Mouse (Mus musculus): ENCODE data around the gene Mrpl38. TPM values are rescaled to one million over a fixed set of nuclear protein-coding genes. Genes with fewer than 3 reads are reported as not detected.

The Mrpl38 gene
- total RNA-seq, 1 experiment from 2014 or later: 17.8 TPM

GRCm38 (mm10) chr11:116087194-116088130 is 51.2 kb downstream of the Mrpl38 start:
- ATAC-seq (replicated peaks in 1 of 2; ENCODE audit: insufficient read depth in 1 of 2, low FRiP score in 2 of 2, low TSS enrichment in 1 of 2, low read depth in 1 of 2, poor library complexity in 2 of 2, severe bottlenecking in 2 of 2): peak; percentile 59 to 65

DNA sequence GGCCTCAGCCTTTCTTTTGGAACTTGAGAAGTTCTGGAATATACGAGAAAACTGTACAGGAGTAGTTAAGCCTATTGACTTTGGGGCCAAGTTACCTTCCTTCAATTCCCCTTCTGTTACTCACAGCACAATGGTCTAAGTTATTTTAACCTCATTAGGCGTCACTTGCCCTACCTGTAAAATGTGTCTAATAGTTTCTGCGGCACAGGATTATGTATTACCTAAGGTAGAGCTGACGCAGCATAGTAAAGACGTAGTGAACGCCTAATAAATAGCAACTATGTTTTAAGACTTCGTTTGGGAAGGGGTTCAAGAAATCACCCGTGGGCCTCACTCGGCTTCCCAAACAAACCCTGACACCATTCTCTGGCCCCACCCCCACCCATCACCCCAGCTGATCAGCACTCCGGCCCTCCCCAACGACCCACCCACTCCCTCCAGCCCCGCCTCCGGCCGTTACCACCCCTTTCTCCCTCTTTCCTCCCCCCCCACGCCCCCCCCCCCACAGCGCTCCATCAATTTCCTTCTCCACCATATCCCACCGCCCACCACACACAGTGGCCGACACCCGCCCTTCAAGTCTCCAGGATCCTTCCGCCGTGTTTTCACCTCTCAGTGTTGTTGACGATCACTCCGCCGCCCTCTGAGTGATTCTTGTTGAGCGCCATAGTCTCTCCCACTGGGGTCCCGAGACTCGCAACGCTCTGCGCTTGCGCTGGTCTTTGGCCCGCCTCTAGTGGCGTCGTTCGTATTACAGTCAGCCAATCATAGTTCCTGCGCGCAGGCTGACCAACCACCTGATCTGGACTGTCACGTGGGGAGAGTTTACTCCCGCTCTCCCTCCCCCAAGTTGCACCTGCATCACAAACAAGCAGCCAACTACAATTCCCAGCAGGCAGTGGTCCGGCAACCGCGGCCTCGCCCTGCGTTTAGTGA is 52.1 kb downstream of the Mrpl38 start, which contains the start of gene Wbp2:
Gene Wbp2, minus strand, starts transcription at position 738 of the 936 bp plus-strand sequence.
- ATAC-seq (replicated peaks in 1 of 2; ENCODE audit: insufficient read depth in 1 of 2, low FRiP score in 2 of 2, low TSS enrichment in 1 of 2, low read depth in 1 of 2, poor library complexity in 2 of 2, severe bottlenecking in 2 of 2): peak; percentile 95 to 96

DNA sequence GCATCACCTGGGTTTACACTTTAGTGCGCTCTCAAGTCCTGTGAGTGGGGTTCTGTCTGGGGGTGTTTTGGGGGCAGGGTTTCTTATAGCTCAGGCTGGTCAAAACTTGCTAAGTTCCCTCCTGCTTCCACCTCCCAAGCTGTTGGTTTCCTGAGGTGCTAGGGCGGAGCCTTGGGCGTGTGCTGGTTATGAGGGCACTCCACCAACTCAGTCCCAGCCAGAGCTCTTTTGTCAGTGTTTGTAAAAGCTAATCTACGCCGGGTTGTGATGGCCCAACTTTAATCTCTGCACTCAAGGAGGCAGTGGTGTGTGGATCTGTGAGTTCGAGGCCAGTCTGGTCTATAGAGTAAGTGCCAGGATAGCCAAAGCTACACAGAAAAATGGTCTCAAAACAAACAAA is 54.5 kb downstream of the Mrpl38 start:
- ATAC-seq (replicated peaks in 1 of 2; ENCODE audit: insufficient read depth in 1 of 2, low FRiP score in 2 of 2, low TSS enrichment in 1 of 2, low read depth in 1 of 2, poor library complexity in 2 of 2, severe bottlenecking in 2 of 2): no peak

- no peak for ATAC-seq (replicated peaks in 1 of 2; ENCODE audit: insufficient read depth in 1 of 2, low FRiP score in 2 of 2, low TSS enrichment in 1 of 2, low read depth in 1 of 2, poor library complexity in 2 of 2, severe bottlenecking in 2 of 2)
These were observed 55.5 kb downstream of the Mrpl38 start for GRCm38 (mm10) chr11:116083096-116083672.

Other genes starting within 250 kb of the Mrpl38 start
- gene Smim5, start 238.9 kb downstream of the Mrpl38 start, total RNA-seq (2017): 7.3 and 32.0 TPM in 2 replicates
- gene Smim6, start 226.9 kb downstream of the Mrpl38 start, total RNA-seq (2017): 3.8 and 6.6 TPM in 2 replicates
- 116 and 170 TPM in 2 replicates for gene Sap30bp, start 205.6 kb downstream of the Mrpl38 start, total RNA-seq (2017)
- gene Recql5, start 205.4 kb downstream of the Mrpl38 start, total RNA-seq (2017): 13.6 and 14.8 TPM in 2 replicates
- gene Itgb4, start 164.2 kb downstream of the Mrpl38 start, total RNA-seq (2017): 0.56 and 5.8 TPM in 2 replicates
- 32.4 and 36.0 TPM in 2 replicates for gene Galk1, start 126.1 kb downstream of the Mrpl38 start, total RNA-seq (2017)
- gene H3f3b, start 110.9 kb downstream of the Mrpl38 start, total RNA-seq (2017): 997 and 1,138 TPM in 2 replicates
- gene Unk, start 108.5 kb downstream of the Mrpl38 start, total RNA-seq (2017): 19.1 and 19.9 TPM in 2 replicates
- gene Unc13d, start 60.9 kb downstream of the Mrpl38 start, total RNA-seq (2017): 33.5 and 42.0 TPM in 2 replicates
- gene Wbp2, start 51.9 kb downstream of the Mrpl38 start, total RNA-seq (2017): 38.6 and 44.8 TPM in 2 replicates
- 18.2 and 21.3 TPM in 2 replicates for gene Trim47, start 11.7 kb downstream of the Mrpl38 start, total RNA-seq (2017)
- gene Trim65, start 7.7 kb downstream of the Mrpl38 start, total RNA-seq (2017): 9.1 TPM in 2 replicates
- 17.6 and 46.2 TPM in 2 replicates for gene Fbf1, start 29.3 kb upstream of the Mrpl38 start, total RNA-seq (2017)
- gene Ten1, start 60.0 kb upstream of the Mrpl38 start, total RNA-seq (2017): 12.3 and 22.2 TPM in 2 replicates
- gene Acox1, start 60.2 kb upstream of the Mrpl38 start, total RNA-seq (2017): 43.2 and 45.2 TPM in 2 replicates
- 2.4 and 2.9 TPM in 2 replicates for gene Evpl, start 99.2 kb upstream of the Mrpl38 start, total RNA-seq (2017)
- 36.5 and 43.6 TPM in 2 replicates for gene Srp68, start 135.3 kb upstream of the Mrpl38 start, total RNA-seq (2017)
- gene Galr2, start 142.1 kb upstream of the Mrpl38 start, total RNA-seq (2017): 0.31 TPM in 1 of 2 replicates, not detected in the other
- 20.4 and 25.8 TPM in 2 replicates for gene Exoc7, start 168.4 kb upstream of the Mrpl38 start, total RNA-seq (2017)
- 0.38 TPM in 1 of 2 replicates, not detected in the other for gene Foxj1, start 196.5 kb upstream of the Mrpl38 start, total RNA-seq (2017)

All from hematopoietic stem cell, adult 5-6 weeks (primary cell).